Mouse (Mus musculus): Measurements from ENCODE around the gene Ubxn6. TPM values are rescaled to one million over a fixed set of nuclear protein-coding genes. Genes with fewer than 3 reads are reported as not detected.
"Not testable (repeated sequence)": the region's sequence is repeated elsewhere in the genome, so short reads cannot be mapped to it uniquely, and the experiment has no call there.

Ubxn6 gene
- 10 to 100 TPM; 67.6 to 93.5 (median 82.6) TPM for total RNA-seq (2022)

- peak; percentile 95 for DNase-seq
Measured at GRCm38 (mm10) chr17:56074827-56075208, at the start of gene Ubxn6. Gene Ubxn6, minus strand, starts transcription at chr17:56075028.

- DNase-seq: no peak
Measured at GRCm38 (mm10) chr17:56123681-56124340, 49.0 kb upstream of the Ubxn6 start.

- no peak for DNase-seq
Measured at GRCm38 (mm10) chr17:56123161-56123560, 48.3 kb upstream of the Ubxn6 start.

GRCm38 (mm10) chr17:56121826-56122225 lies 47.0 kb upstream of the Ubxn6 start, which contains the start of gene Lrg1:
Gene Lrg1, minus strand, starts transcription at chr17:56122001.
- no peak for DNase-seq

GRCm38 (mm10) chr17:56119981-56120880 lies 45.4 kb upstream of the Ubxn6 start:
- DNase-seq: no peak

GRCm38 (mm10) chr17:56119431-56119830 lies 44.6 kb upstream of the Ubxn6 start:
- DNase-seq: no peak

- DNase-seq: peak; percentile 74
Measured at GRCm38 (mm10) chr17:56117251-56117710, 42.5 kb upstream of the Ubxn6 start, which contains the start of gene Plin5. Gene Plin5, minus strand, starts transcription at chr17:56117596.

GRCm38 (mm10) chr17:56116193-56116592 lies 41.4 kb upstream of the Ubxn6 start:
- DNase-seq: no peak

- no peak for DNase-seq
Measured at GRCm38 (mm10) chr17:56112743-56113142, 37.9 kb upstream of the Ubxn6 start.

- no peak for DNase-seq
Measured at GRCm38 (mm10) chr17:56111864-56112263, 37.0 kb upstream of the Ubxn6 start.

GRCm38 (mm10) chr17:56111021-56111420 lies 36.2 kb upstream of the Ubxn6 start:
- DNase-seq: no peak

- no peak for DNase-seq
Measured at GRCm38 (mm10) chr17:56110571-56110970, 35.7 kb upstream of the Ubxn6 start.

- DNase-seq: no peak
Measured at GRCm38 (mm10) chr17:56109219-56110051, 34.6 kb upstream of the Ubxn6 start, which contains the start of gene Plin4. Gene Plin4, minus strand, starts transcription at chr17:56109803.

- peak; percentile 67 for DNase-seq
Measured at GRCm38 (mm10) chr17:56108334-56109044, 33.7 kb upstream of the Ubxn6 start.

- DNase-seq: no peak
Measured at GRCm38 (mm10) chr17:56107736-56108135, 32.9 kb upstream of the Ubxn6 start.

- no peak for DNase-seq
Measured at GRCm38 (mm10) chr17:56106981-56107380, 32.2 kb upstream of the Ubxn6 start.

GRCm38 (mm10) chr17:56106436-56106835 lies 31.6 kb upstream of the Ubxn6 start:
- not testable (repeated sequence) for DNase-seq

GRCm38 (mm10) chr17:56104821-56105220 lies 30.0 kb upstream of the Ubxn6 start:
- DNase-seq: not testable (repeated sequence)

- DNase-seq: no peak
Measured at GRCm38 (mm10) chr17:56103465-56104285, 28.8 kb upstream of the Ubxn6 start.

GRCm38 (mm10) chr17:56102927-56103326 lies 28.1 kb upstream of the Ubxn6 start:
- no peak for DNase-seq

GRCm38 (mm10) chr17:56102158-56102557 lies 27.3 kb upstream of the Ubxn6 start:
- no peak for DNase-seq

Data from adrenal gland, adult 8-10 months (tissue).